Mouse (Mus musculus): ENCODE measurements at regions not wholly inside any gene's neighbourhood (a gene's known extent, or its start where the extent isn't known, plus 50 kb on each side); places are given as distances from the start of the nearest gene placed in this dataset.
"Not testable (repeated sequence)": the region's sequence is repeated elsewhere in the genome, so short reads cannot be mapped to it uniquely, and the experiment has no call there.

DNA sequence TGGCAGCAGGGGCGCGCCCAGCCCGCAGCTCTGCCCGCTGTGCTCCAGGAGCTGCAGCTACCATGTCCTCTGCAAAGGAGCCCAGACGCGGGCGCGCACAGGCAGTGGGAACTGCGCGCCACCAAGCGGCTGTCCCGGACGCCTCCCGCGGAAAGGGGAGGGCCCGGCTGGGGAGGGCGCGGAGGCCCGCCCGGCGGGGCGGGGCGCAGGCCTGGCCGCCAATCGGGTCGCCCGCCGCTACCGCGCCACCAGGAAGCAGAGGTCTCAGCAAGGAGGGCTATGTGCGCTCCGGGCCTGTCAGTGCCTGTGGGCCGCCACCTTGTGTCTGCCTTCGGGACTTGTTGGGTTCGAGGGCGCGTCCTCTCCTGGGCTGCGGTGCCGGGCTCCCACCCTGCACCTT is 367.0 kb upstream of the Ywhaq start:
- peak; percentile 33 for DNase-seq

DNA sequence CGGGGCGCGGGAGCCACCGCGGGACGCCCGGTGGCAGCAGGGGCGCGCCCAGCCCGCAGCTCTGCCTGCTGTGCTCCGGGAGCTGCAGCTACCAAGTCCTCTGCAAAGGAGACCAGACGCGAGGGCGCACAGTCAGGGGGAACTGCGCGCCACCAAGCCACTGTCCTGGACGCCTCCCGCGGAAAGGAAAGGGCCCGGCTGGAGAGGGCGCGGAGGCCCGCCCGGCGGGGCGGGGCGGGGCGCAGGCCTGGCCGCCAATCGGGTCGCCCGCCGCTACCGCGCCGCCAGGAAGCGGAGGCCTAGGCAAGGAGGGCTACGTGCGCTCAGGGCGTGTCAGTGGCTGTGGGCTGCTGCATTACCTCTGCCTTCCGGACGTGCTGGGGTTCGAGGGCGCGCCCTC is 361.3 kb upstream of the Ywhaq start:
- not testable (repeated sequence) for DNase-seq

DNA sequence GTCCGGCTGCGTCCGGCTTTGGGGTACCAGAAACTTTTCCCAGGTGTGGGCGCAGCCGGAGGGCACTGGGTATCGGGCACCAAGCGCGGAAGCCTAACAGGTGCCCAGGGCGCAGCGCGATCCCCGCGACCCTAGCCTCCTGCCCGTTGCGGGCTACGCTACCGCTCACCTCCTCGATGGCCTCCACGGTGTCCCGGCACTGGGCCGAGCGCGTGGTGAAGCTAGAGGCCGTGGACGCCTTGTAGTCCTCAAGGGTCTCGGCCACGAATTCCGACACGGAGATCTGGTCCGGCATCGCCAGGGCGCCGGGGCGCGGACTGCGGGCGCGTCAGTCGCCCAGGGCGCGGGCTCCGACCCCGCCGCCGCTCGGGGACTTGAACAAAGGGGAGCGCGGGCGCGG is 360.9 kb upstream of the Ywhaq start:
- DNase-seq: not testable (repeated sequence)

DNA sequence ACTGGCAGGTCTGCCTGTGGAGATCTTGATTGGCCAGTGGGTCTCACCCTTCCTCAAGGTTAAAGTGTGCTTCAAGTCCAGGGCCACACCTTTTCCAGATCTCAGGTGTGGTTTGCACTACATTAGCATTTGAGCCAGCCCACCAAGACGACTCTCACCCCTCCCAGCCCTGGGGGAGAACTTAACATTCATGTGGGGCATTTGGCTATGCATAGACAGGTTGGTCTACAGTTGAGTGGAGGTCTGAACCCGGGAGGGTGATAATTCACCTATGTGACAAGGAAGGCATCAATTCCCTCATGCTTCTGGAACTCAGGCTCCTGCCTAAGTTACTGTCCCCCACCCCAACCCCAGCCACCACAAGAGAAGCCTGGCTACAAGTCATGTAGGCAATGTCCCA is 350.3 kb upstream of the Ywhaq start:
- not testable (repeated sequence) for DNase-seq

Data from kidney, postnatal 14 days (tissue).